Mouse (Mus musculus) intestine, embryonic 16.5 days (tissue): ENCODE results near the gene Fgfr2. TPM values are rescaled to one million over a fixed set of nuclear protein-coding genes. Genes with fewer than 3 reads are reported as not detected.

ENCODE experiments used
- ATAC-seq: fragments of 200-750 bp; cut with Nextera tagmentation; 2 replicates; pipeline ENCODE4 v1.8.0; 2017; ENCODE audit warnings: moderate TSS enrichment, moderate library complexity
- H3K27ac ChIP-seq: fragments of 300-500 bp; sonication (generic); 2 replicates; pipeline ENCODE4 v1.5.1; 2014; ENCODE audit warnings: mild to moderate bottlenecking, low read length
- H3K27me3 ChIP-seq: fragments of 300-500 bp; sonication (generic); replicated peaks from 2 replicates; pipeline ENCODE4 v1.6.1; 2014; ENCODE audit warnings: low read length, control low read depth, mixed read lengths; ENCODE audit not compliant: control insufficient read depth, insufficient read depth
- H3K36me3 ChIP-seq: fragments of 300-500 bp; sonication (generic); 2 replicates; pipeline ENCODE4 v1.6.1; 2014; ENCODE audit warnings: low read length, control low read depth; ENCODE audit not compliant: control insufficient read depth, insufficient read depth
- H3K4me1 ChIP-seq: fragments of 300-500 bp; sonication (generic); 2 replicates; pipeline ENCODE4 v1.6.1; 2014; ENCODE audit warnings: low read length, control low read depth, mixed read lengths; ENCODE audit not compliant: control insufficient read depth, insufficient read depth
- H3K4me2 ChIP-seq: fragments of 300-500 bp; sonication (generic); 2 replicates; pipeline ENCODE4 v1.6.1; 2014; ENCODE audit warnings: low read depth, low read length, control low read depth
- H3K4me3 ChIP-seq: fragments of 300-500 bp; sonication (generic); 2 replicates; pipeline ENCODE4 v1.5.1; 2014; ENCODE audit warnings: mild to moderate bottlenecking, low read length
- H3K9ac ChIP-seq: fragments of 300-500 bp; sonication (generic); 2 replicates; pipeline ENCODE4 v1.6.1; 2014; ENCODE audit warnings: low read depth, low read length
- H3K9me3 ChIP-seq: fragments of 300-500 bp; sonication (generic); 2 replicates; pipeline ENCODE4 v1.6.1; 2016; ENCODE audit warnings: low read length, control low read depth; ENCODE audit not compliant: control insufficient read depth
- WGBS: fragments of 180-500 bp; shearing (Covaris S2); extraction: QIAGEN DNeasy Blood & Tissue Kit; methylation state at CpG from one replicate; pipeline ENCODE4 v1.1.7; 2014; 5-methylcytosine and 5-hydroxymethylcytosine counted together
- polyA plus RNA-seq: library from polyadenylated mRNA; unstranded; fragments of >200 nt; fragmentation: Nextera tagmentation; extraction: Ambion mirVana; gene quantifications from 2 replicates; pipeline ENCODE4 v1.2.1, GENCODE M21; 2015

Gene Fgfr2
- polyA plus RNA-seq, 1 experiment from 2014 or later, result 47.3 TPM

DNA sequence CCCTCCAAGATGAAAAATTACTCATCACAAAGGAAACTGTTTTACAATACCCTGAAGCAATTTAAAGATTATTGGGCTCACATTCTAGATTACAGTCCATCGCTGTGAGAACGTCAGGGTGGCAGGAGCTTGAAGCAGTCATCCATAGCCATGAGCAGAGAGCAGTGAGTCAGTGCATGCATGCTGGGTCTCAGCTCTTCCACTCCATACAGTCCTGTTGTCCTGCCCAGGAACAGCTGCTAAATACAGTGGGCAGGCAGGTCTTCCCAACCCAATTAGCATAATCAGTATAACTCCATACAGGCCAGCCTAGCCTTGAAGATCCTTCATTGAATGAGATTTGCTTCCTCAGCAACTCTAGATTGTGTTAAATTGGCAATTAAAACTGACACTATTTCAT, 147.1 kb downstream of the Fgfr2 start:
- Histone ChIP-seq H3K4me1 (no peaks in the 10 kb centered on the region), H3K4me2 (no peak overlapping the region), H3K4me3 (no peak overlapping the region), H3K9ac (no peak overlapping the region), H3K9me3 (no peaks in the 10 kb centered on the region), H3K27me3 (no peaks in the 10 kb centered on the region), H3K27ac (no peak overlapping the region), H3K36me3 (no peaks in the 10 kb centered on the region; the same call in 1 of the 2 replicates)
- 77% methylated on average over 2 of the region's 2 CpGs for WGBS
- no peak for ATAC-seq

DNA sequence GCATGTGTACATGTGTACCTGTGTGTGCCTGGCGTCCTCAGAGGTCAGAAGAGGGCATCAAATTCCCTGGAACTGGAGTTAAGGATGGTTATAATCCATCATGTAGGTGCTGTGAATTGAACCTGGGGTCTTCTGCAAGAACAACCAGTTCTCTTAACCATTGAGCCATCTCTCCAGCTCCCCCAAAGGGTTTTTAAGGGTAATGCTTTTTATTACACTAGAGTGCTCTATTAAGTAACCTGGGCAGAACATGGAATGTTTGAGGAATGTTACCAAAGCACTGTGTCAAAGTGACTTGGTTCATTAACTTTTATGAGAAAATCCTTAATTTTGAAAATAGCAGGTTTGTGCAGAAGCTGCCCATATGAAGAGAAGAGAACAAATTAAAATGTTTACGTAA, 151.1 kb downstream of the Fgfr2 start:
- Histone ChIP-seq H3K4me2 (no peak overlapping the region), H3K9me3 (no peaks in the 10 kb centered on the region), H3K9ac (no peak overlapping the region), H3K27ac (no peak overlapping the region), H3K27me3 (no peaks in the 10 kb centered on the region), H3K4me3 (no peak overlapping the region), H3K36me3 (no peaks in the 10 kb centered on the region; the same call in 1 of the 2 replicates), H3K4me1 (no peaks in the 10 kb centered on the region)
- no peak for ATAC-seq
- WGBS, result 92% methylated on average over 2 of the region's 2 CpGs

DNA sequence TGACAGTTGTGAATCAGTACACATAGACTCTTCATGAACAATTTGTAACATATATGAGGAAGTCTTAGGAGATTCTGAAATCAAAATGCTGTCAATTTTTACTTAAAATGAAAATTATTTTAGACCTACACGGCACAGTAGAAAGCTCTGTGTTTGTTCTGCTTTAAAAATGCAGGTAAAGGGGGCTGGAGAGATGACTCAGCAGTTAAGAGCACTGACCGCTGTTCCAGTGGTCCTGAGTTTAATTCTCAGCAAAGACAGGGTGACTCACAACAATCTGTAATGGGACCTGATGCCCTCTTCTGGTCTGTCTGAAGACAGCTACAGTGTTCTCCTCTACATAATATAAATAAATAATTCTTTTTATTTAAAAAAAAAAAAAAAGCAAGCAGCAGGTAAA, 157.4 kb downstream of the Fgfr2 start:
- no peaks in the 10 kb centered on the region for H3K36me3 ChIP-seq
- WGBS, result 85% methylated on average over 2 of the region's 2 CpGs
- H3K4me1 ChIP-seq, result no peaks in the 10 kb centered on the region
- no peak overlapping the region for H3K4me3 ChIP-seq
- H3K4me2 ChIP-seq, result no peak overlapping the region
- no peaks in the 10 kb centered on the region for H3K9me3 ChIP-seq
- H3K27me3 ChIP-seq, result no peaks in the 10 kb centered on the region
- no peak for ATAC-seq
- no peak overlapping the region for H3K27ac ChIP-seq
- H3K9ac ChIP-seq, result no peak overlapping the region

DNA sequence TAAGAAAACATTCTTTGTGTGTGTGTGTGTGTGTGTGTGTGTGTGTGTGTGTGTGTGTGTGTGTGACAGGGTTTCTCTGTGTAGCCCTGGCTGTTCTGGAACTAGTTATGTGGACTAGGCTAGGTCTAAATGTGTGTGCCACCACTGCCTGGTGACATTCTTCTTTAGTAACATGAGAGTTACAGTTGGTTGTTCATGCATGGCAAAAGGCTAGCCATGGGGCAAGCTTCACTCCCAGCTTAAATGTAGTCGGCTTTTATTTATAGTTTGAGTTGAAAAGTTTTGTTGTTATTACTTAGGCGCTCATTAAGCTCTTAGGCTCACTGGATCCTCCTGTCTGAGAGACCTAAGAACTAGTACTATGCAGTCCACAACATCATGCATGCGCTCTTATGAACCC, 158.8 kb downstream of the Fgfr2 start:
- Histone ChIP-seq H3K27me3 (no peaks in the 10 kb centered on the region), H3K27ac (no peak overlapping the region), H3K4me1 (no peaks in the 10 kb centered on the region), H3K36me3 (no peaks in the 10 kb centered on the region), H3K9me3 (no peaks in the 10 kb centered on the region), H3K9ac (no peak overlapping the region), H3K4me3 (no peak overlapping the region), H3K4me2 (no peak overlapping the region)
- 90% methylated on average over 3 of the region's 3 CpGs for WGBS
- no peak for ATAC-seq

DNA sequence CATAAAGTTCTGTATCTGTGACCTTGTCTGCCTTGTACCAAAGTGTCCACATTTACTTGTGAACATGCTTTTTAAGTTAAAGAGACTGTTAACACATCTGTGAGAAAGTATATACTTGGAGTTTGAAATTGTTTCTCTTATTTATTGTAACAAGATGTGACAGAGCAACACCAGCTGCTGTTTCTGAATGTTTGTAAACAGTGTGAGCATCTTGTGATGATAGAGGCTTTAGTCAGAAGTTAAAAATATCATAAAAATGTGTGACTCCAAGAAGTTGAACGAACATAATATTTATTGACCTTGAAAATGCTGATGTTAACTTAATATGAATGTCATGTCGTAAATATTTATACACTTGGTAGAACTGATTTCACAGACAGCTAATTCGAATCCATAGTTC, 172.5 kb downstream of the Fgfr2 start:
- Histone ChIP-seq H3K27me3 (no peaks in the 10 kb centered on the region), H3K9ac (no peak overlapping the region), H3K9me3 (no peaks in the 10 kb centered on the region), H3K4me1 (peaks cover 3% of the 10 kb centered on the region; the same call in 1 of the 2 replicates), H3K4me3 (no peak overlapping the region), H3K4me2 (no peak overlapping the region), H3K27ac (no peak overlapping the region), H3K36me3 (no peaks in the 10 kb centered on the region)
- WGBS, result 76% methylated on average over 3 of the region's 3 CpGs
- ATAC-seq, result no peak

DNA sequence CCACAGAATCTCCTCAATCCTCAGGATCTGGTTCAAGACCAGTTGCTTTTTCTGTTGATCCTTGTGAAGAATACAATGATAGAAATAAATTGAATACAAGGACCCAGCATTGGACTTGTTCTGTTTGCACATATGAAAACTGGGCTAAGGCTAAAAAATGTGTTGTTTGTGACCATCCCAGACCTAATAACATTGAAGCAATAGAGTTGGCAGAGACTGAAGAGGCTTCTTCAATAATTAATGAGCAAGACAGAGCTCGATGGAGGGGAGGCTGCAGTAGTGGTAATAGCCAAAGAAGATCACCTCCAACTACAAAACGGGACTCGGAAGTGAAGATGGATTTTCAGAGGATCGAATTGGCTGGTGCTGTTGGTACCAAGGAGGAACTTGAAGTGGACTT, 173.2 kb downstream of the Fgfr2 start:
- Histone ChIP-seq H3K36me3 (no peaks in the 10 kb centered on the region), H3K4me3 (no peak overlapping the region), H3K27me3 (no peaks in the 10 kb centered on the region), H3K4me2 (no peak overlapping the region), H3K27ac (no peak overlapping the region), H3K4me1 (peaks cover 3% of the 10 kb centered on the region; the same call in 1 of the 2 replicates), H3K9me3 (no peaks in the 10 kb centered on the region), H3K9ac (no peak overlapping the region)
- ATAC-seq, result no peak
- 80% methylated on average over 4 of the region's 4 CpGs for WGBS

DNA sequence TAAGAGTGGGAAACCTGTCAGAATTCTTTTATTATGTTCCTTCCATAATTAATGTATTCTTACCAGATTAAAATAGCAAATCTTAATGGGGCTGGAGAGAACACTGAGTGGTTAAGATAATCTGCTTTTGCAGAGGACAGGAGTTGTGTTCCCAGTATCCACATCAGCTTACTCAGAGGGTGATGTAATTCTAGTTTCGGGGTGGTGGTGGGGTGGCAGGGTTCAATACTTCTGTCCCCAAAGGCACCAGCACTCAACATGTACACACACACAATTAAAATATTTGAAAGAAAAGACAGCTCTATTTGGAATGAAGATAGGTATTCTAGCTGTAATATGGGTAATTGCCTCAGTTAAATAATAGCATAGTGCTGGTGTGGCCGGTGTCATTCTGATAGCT, 182.6 kb downstream of the Fgfr2 start:
- Histone ChIP-seq H3K4me1 (peaks cover 3% of the 10 kb centered on the region; the same call in 1 of the 2 replicates), H3K4me3 (no peak overlapping the region), H3K4me2 (no peak overlapping the region), H3K9me3 (no peaks in the 10 kb centered on the region), H3K27me3 (no peaks in the 10 kb centered on the region), H3K36me3 (no peaks in the 10 kb centered on the region), H3K27ac (no peak overlapping the region), H3K9ac (no peak overlapping the region)
- WGBS, result 72% methylated on average over 2 of the region's 2 CpGs
- ATAC-seq, result no peak

DNA sequence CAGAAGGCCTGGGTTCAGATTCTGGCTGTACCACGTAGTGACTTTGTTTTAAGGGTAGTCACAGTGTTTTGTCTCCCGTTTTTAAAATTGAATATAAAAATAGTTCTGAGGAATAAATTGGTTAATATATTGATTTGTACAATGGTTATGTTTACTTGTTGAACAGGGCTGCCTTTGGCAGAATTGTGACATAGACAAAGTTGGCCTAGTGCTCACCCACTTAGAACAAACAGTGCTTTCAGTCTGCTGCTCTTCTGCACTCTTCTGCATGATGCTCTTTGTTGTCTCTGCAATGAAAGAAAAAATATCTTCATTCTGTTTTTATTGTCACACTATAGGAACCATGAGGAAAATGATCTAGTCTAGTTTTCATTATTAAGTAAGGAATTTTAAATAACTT, 184.0 kb downstream of the Fgfr2 start:
- H3K27ac ChIP-seq, result no peak overlapping the region
- H3K36me3 ChIP-seq, result no peaks in the 10 kb centered on the region
- no peak overlapping the region for H3K4me3 ChIP-seq
- peaks cover 3% of the 10 kb centered on the region; the same call in 1 of the 2 replicates for H3K4me1 ChIP-seq
- H3K4me2 ChIP-seq, result no peak overlapping the region
- no peaks in the 10 kb centered on the region for H3K27me3 ChIP-seq
- 74% methylated on average over 2 of the region's 2 CpGs for WGBS
- no peak for ATAC-seq
- H3K9ac ChIP-seq, result no peak overlapping the region
- no peaks in the 10 kb centered on the region for H3K9me3 ChIP-seq

DNA sequence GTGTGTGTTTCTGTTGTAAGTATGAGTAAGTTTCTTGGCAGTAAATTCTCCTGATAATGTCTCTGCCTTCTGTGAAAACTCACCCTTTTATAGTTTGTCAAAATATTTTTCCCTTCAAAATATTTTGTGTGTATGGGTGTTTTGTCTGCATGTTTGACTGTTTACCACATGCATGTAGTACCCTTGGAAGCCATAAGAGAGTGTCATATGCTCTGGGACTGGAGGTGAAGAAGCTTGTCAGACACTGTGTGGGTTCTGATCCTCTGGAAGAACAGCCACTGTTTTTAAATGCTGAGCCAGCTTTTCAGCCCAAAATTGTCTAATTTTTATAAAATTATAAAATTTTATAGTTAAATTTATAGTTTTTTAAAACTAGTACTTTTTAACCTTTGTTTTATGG, 188.4 kb downstream of the Fgfr2 start:
- ATAC-seq, result no peak
- H3K27ac ChIP-seq, result no peak overlapping the region
- peaks cover 4% of the 10 kb centered on the region for H3K4me1 ChIP-seq
- no peaks in the 10 kb centered on the region for H3K36me3 ChIP-seq
- H3K4me2 ChIP-seq, result no peak overlapping the region
- H3K4me3 ChIP-seq, result no peak overlapping the region
- no peaks in the 10 kb centered on the region for H3K27me3 ChIP-seq
- H3K9me3 ChIP-seq, result no peaks in the 10 kb centered on the region
- H3K9ac ChIP-seq, result no peak overlapping the region

DNA sequence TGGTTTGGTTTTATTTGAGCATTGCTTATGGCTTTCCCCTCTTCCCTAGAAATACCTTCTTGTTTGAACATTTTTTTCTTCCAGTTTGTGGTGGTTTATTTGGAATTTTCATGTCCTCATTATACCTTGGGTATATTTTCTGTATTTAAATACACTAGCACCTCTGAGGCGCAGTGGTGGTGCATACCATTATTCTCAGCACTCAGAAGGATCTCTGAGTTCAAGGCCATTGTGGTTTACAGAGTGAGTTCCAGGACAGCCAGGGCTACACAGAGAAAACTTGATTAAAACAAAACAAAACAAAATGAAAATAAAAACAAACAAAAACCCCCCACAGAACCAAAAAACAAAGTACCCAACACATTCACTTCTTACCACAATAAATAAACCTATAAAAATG, 189.8 kb downstream of the Fgfr2 start:
- no peak overlapping the region for H3K9ac ChIP-seq
- ATAC-seq, result no peak
- no peak overlapping the region for H3K27ac ChIP-seq
- H3K4me1 ChIP-seq, result peaks cover 4% of the 10 kb centered on the region
- no peaks in the 10 kb centered on the region for H3K36me3 ChIP-seq
- H3K27me3 ChIP-seq, result no peaks in the 10 kb centered on the region
- H3K9me3 ChIP-seq, result no peaks in the 10 kb centered on the region
- 82% methylated on average over 1 of the region's 1 CpGs for WGBS
- no peak overlapping the region for H3K4me3 ChIP-seq
- H3K4me2 ChIP-seq, result no peak overlapping the region
